Mouse (Mus musculus) ES-E14 (cell line): ENCODE results near the gene Trpm8. TPM values are rescaled to one million over a fixed set of nuclear protein-coding genes. Genes with fewer than 3 reads are reported as not detected.

Experiments
- DNase-seq: peaks from one replicate; pipeline ENCODE4 v3.0.0-alpha.2; 2013; ENCODE audit warnings: low read depth, low spot score
- H3K27ac ChIP-seq: 2 replicates; pipeline ENCODE4 v1.5.1; 2012; ENCODE audit warnings: low read depth, mild to moderate bottlenecking, low read length, moderate library complexity, mixed read lengths; ENCODE audit not compliant: poor library complexity, insufficient read depth, severe bottlenecking
- H3K36me3 ChIP-seq: 2 replicates; pipeline ENCODE4 v1.6.1; 2012; ENCODE audit warnings: mild to moderate bottlenecking, low read length, moderate library complexity, mixed read lengths; ENCODE audit not compliant: control insufficient read depth, poor library complexity, insufficient read depth, severe bottlenecking
- H3K4me1 ChIP-seq, 2 experiments: fragments of 150-350 bp in 1 of 2; sonication (generic) in 1 of 2; 2 replicates each; pipeline ENCODE4 v1.6.1; 2012; ENCODE audit warnings: low read length in 2 of 2, mild to moderate bottlenecking in 1 of 2, mixed read lengths in 1 of 2; ENCODE audit not compliant: control insufficient read depth in 2 of 2, insufficient read depth in 2 of 2, poor library complexity in 1 of 2
- H3K4me3 ChIP-seq, 2 experiments: fragments of 150-350 bp in 1 of 2; sonication (generic) in 1 of 2; 2 replicates each; pipeline ENCODE4 v1.5.1; 2012; ENCODE audit warnings: low read length in 2 of 2, low read depth in 1 of 2, mild to moderate bottlenecking in 1 of 2, mixed read lengths in 1 of 2; ENCODE audit not compliant: insufficient read depth in 1 of 2, poor library complexity in 1 of 2, severe bottlenecking in 1 of 2
- H3K9ac ChIP-seq: 2 replicates; pipeline ENCODE4 v1.6.1; 2012; ENCODE audit warnings: low read depth, mild to moderate bottlenecking, low read length, mixed read lengths; ENCODE audit not compliant: poor library complexity, insufficient read depth, severe bottlenecking
- H3K9me3 ChIP-seq: fragments of 150-350 bp; sonication (generic); 2 replicates; pipeline ENCODE4 v1.6.1; 2012; ENCODE audit warnings: low read depth, mild to moderate bottlenecking, low read length; ENCODE audit not compliant: control insufficient read depth, insufficient read depth
- CHD2 ChIP-seq: IDR thresholded peaks from 2 replicates; pipeline ENCODE4 v1.6.1; 2014; ENCODE audit warnings: mild to moderate bottlenecking, low read depth, low read length, inconsistent platforms
- HCFC1 ChIP-seq: IDR thresholded peaks from 2 replicates; pipeline ENCODE4 v1.6.1; 2012; ENCODE audit warnings: low read length, inconsistent platforms, borderline replicate concordance; ENCODE audit not compliant: insufficient read depth
- MAFK ChIP-seq: IDR thresholded peaks from 2 replicates; pipeline ENCODE4 v1.6.1; 2014; ENCODE audit warnings: mild to moderate bottlenecking, low read depth, low read length, inconsistent platforms; ENCODE audit not compliant: insufficient read depth
- ZC3H11A ChIP-seq: IDR thresholded peaks from 2 replicates; pipeline ENCODE4 v1.6.1; 2012; ENCODE audit warnings: low read depth, mild to moderate bottlenecking, inconsistent platforms, low read length, borderline replicate concordance
- ZNF384 ChIP-seq: IDR thresholded peaks from 2 replicates; pipeline ENCODE4 v1.6.1; 2012; ENCODE audit warnings: low read depth, low read length, inconsistent platforms
- in situ Hi-C, 2 experiments: fragments of 600-800 bp; cut with MboI; formaldehyde crosslinking; loops; one replicate each; pipeline ENCODE4 v1.15.1; 2025; ENCODE audit warnings: low sequenced_read_pairs in 2 of 2, inconsistent platforms in 1 of 2; ENCODE audit not compliant: unreplicated experiment in 2 of 2
- total RNA-seq: library from RNA; depleted of rRNA; stranded (reverse); fragments of 300-350 nt; gene quantifications from 2 replicates; pipeline ENCODE4 v1.2.3, GENCODE M21; 2012

Gene Trpm8
- total RNA-seq, 1 experiment = 0.04 TPM

GRCm38 (mm10) chr1:88422846-88423395 is 145.5 kb downstream of the Trpm8 start:
- in situ Hi-C loops = loop anchor here in 1 of 2 experiments (10.0 kb wide), 1 partner anchor 292 kb away; no protein-coding TSS in a partner anchor
- Histone ChIP-seq H3K9me3 (no peaks in the 10 kb centered on the region), H3K4me1 (no peaks in the 10 kb centered on the region), H3K4me3 (no peak overlapping the region), H3K9ac (no peak overlapping the region), H3K36me3 (no peaks in the 10 kb centered on the region), H3K27ac (no peak overlapping the region)
- TF ChIP-seq MAFK = no peak
- TF ChIP-seq ZNF384 = no peak
- TF ChIP-seq CHD2 = no peak
- TF ChIP-seq HCFC1 = no peak
- no peak for TF ChIP-seq ZC3H11A
- DNase-seq = no peak

DNA sequence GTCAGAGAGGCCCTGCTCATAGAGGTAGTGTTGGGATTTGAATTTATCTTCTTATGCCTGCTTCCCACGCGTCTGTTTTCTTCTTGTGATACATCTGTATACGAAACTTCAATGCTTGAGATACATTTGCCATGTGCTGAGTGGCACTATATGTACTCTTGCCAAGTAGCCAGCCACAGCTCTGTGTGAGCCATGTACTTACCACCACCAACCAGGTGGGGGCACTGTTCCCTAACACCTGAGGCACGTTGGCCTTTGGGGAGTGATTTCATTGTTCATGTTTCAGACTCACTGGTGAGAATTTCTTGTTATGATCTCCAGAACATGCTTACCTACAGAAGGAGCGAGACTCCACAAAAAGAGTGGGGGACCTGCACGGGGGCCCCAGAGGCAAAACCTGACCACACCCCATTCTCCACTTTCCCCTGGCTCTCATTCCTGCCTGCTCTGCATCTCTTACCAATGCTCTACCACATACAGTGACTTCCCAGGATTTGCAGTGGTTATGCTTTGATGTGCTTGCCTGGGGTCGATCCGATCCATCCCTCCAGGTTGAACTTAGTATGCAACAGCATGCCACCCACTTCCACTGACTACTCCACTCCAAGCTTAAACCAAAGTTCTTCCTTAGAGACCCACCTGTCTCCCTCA is 147.3 kb downstream of the Trpm8 start:
- DNase-seq = peak; percentile 60
- Histone ChIP-seq H3K9me3 (no peaks in the 10 kb centered on the region), H3K36me3 (no peaks in the 10 kb centered on the region), H3K27ac (no peak overlapping the region), H3K9ac (no peak overlapping the region), H3K4me1 (no peaks in the 10 kb centered on the region), H3K4me3 (no peak overlapping the region)
- in situ Hi-C loops = loop anchor here (10.0 to 25.0 kb wide), 2 partner anchors 288 to 290 kb away; partner anchors contain the start of gene Arl4c (in 1 of the 2)
- TF ChIP-seq MAFK = no peak
- TF ChIP-seq ZNF384 = no peak
- TF ChIP-seq HCFC1 = no peak
- peak; percentile 85; the same call in 1 of the 2 replicates for TF ChIP-seq ZC3H11A
- TF ChIP-seq CHD2 = no peak

DNA sequence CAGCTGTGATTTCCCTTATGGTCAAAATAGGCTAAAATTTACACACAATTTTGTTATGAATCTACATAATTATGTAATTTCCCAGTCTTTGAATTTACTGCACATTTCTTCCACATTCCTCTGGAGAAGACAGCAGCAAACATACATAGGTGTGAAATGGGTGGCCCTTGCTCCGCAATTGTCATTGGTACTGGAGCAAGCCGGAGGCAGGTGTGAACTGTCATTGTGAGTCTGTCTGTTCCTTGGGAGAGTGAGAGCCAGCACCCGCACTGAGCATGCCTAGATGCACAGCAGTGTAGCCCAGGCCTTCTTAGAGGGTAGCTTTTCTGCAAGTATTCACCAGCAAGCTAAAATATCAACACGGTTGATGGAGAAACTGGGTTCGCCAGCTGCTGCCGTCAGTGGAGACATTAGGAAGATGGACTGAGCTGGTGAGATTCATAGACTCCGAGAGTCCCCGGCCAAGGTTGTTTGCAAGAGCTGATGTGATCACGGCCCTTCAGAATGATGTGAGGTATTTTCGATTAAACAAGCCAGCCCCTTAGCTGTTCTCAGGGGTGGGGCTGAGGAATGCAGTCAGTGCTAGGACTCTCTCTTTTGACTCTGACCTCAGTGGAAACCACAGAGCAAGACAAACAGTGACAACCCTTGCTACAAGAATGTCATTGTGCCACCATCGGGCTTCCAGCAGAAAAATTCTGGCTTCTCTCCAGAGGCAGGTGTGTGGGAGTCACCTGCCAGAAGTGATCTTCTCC is 150.7 kb downstream of the Trpm8 start:
- H3K4me3 ChIP-seq = no peak overlapping the region
- DNase-seq = no peak
- H3K4me1 ChIP-seq = no peaks in the 10 kb centered on the region
- H3K27ac ChIP-seq = no peak overlapping the region
- H3K9me3 ChIP-seq = no peaks in the 10 kb centered on the region
- in situ Hi-C loops = loop anchor here (10.0 to 25.0 kb wide), 2 partner anchors 284 to 287 kb away; partner anchors contain the start of gene Arl4c (in 1 of the 2)
- H3K36me3 ChIP-seq = no peaks in the 10 kb centered on the region
- no peak for TF ChIP-seq CHD2
- TF ChIP-seq HCFC1 = no peak
- H3K9ac ChIP-seq = no peak overlapping the region

- H3K4me3 ChIP-seq = no peak overlapping the region
- H3K36me3 ChIP-seq = no peaks in the 10 kb centered on the region
- no peak overlapping the region for H3K27ac ChIP-seq
- no peak overlapping the region for H3K9ac ChIP-seq
- in situ Hi-C loops = loop anchor here (10.0 to 25.0 kb wide), 2 partner anchors 283 to 285 kb away; partner anchors contain the start of gene Arl4c (in 1 of the 2)
- TF ChIP-seq ZC3H11A (no peak), MAFK (no peak), HCFC1 (no peak), ZNF384 (no peak), CHD2 (no peak)
- no peak for DNase-seq
- H3K4me1 ChIP-seq = peaks cover 0 to 2% of the 10 kb centered on the region in 2 experiments; a peak in 1 of 4 replicates
- H3K9me3 ChIP-seq = no peaks in the 10 kb centered on the region
Measured at GRCm38 (mm10) chr1:88429413-88429812, 152.0 kb downstream of the Trpm8 start.
